Mouse (Mus musculus) MEL (cell line): ENCODE data around the gene Gm20481. TPM values are rescaled to one million over a fixed set of nuclear protein-coding genes. Genes with fewer than 3 reads are reported as not detected.
"Not testable (repeated sequence)": the region's sequence is repeated elsewhere in the genome, so short reads cannot be mapped to it uniquely, and the experiment has no call there.

Experiments used
- DNase-seq: peaks from one replicate; pipeline ENCODE4 v3.0.0; 2011; ENCODE audit warnings: low read depth, low spot score
- H3K27ac ChIP-seq: 2 replicates; pipeline ENCODE4 v1.5.1; 2012; ENCODE audit warnings: low read depth, mild to moderate bottlenecking, control low read depth, low read length, moderate library complexity; ENCODE audit not compliant: control insufficient read depth
- H3K27me3 ChIP-seq, 2 experiments: fragments of 150-350 bp in 1 of 2; sonication (generic) in 1 of 2; 2 replicates each; pipeline ENCODE4 v1.6.1; 2012; ENCODE audit warnings: low read length in 2 of 2, mild to moderate bottlenecking in 2 of 2, improper control_type of control experiment in 1 of 2, moderate library complexity in 1 of 2; ENCODE audit not compliant: insufficient read depth in 2 of 2, control insufficient read depth in 1 of 2
- H3K36me3 ChIP-seq, 2 experiments: 2 replicates each; pipeline ENCODE4 v1.6.1; 2012 to 2014; ENCODE audit warnings: low read length in 2 of 2, improper control_type of control experiment in 1 of 2, inconsistent platforms in 1 of 2, mild to moderate bottlenecking in 1 of 2; ENCODE audit not compliant: insufficient read depth in 2 of 2, control insufficient read depth in 1 of 2
- H3K4me1 ChIP-seq, 2 experiments: fragments of 150-350 bp in 1 of 2; sonication (generic) in 1 of 2; 2 replicates each; pipeline ENCODE4 v1.6.1; 2012; ENCODE audit warnings: low read length in 2 of 2, improper control_type of control experiment in 1 of 2, mild to moderate bottlenecking in 1 of 2; ENCODE audit not compliant: insufficient read depth in 2 of 2, control insufficient read depth in 1 of 2
- H3K4me3 ChIP-seq, 2 experiments: fragments of 150-350 bp in 1 of 2; sonication (generic) in 1 of 2; 2 replicates each; pipeline ENCODE4 v1.5.1; 2012; ENCODE audit warnings: low read depth in 2 of 2, low read length in 2 of 2, mild to moderate bottlenecking in 2 of 2, moderate library complexity in 2 of 2, control low read depth in 1 of 2, improper control_type of control experiment in 1 of 2; ENCODE audit not compliant: control insufficient read depth in 1 of 2, insufficient read depth in 1 of 2
- H3K79me2 ChIP-seq: 2 replicates; pipeline ENCODE4 v1.6.1; 2012; ENCODE audit warnings: mild to moderate bottlenecking, low read length, moderate library complexity; ENCODE audit not compliant: control insufficient read depth, poor library complexity, insufficient read depth
- H3K9ac ChIP-seq: 2 replicates; pipeline ENCODE4 v1.6.1; 2012; ENCODE audit warnings: low read depth, mild to moderate bottlenecking, control low read depth, low read length, moderate library complexity; ENCODE audit not compliant: control insufficient read depth, poor library complexity, severe bottlenecking
- H3K9me3 ChIP-seq: fragments of 150-350 bp; sonication (generic); replicated peaks from 2 replicates; pipeline ENCODE4 v1.6.1; 2012; ENCODE audit warnings: mild to moderate bottlenecking, low read length, improper control_type of control experiment, moderate library complexity; ENCODE audit not compliant: insufficient read depth
- KAT2A ChIP-seq: conservative IDR thresholded peaks from 2 replicates; pipeline ENCODE4 v1.6.1; 2012; ENCODE audit warnings: low read depth, low read length, improper control_type of control experiment, inconsistent platforms
- MAZ ChIP-seq: IDR thresholded peaks from 2 replicates; pipeline ENCODE4 v1.6.1; 2012; ENCODE audit warnings: low read depth, mild to moderate bottlenecking, inconsistent platforms, low read length, improper control_type of control experiment
- MYB ChIP-seq: IDR thresholded peaks from 2 replicates; pipeline ENCODE4 v1.6.1; 2011; ENCODE audit warnings: mild to moderate bottlenecking, low read depth, low read length, improper control_type of control experiment
- MYC ChIP-seq: IDR thresholded peaks from 2 replicates; pipeline ENCODE4 v1.6.1; 2011; ENCODE audit warnings: low read depth, mild to moderate bottlenecking, low read length, improper control_type of control experiment, moderate library complexity
- NRF1 ChIP-seq: IDR thresholded peaks from 2 replicates; pipeline ENCODE4 v1.6.1; 2014; ENCODE audit warnings: low read depth, mild to moderate bottlenecking, inconsistent platforms, low read length, improper control_type of control experiment, moderate library complexity; ENCODE audit not compliant: poor library complexity, insufficient read depth, severe bottlenecking
- POLR2AphosphoS2 ChIP-seq: IDR thresholded peaks from 2 replicates; pipeline ENCODE4 v1.6.1; 2011; ENCODE audit warnings: low read length, improper control_type of control experiment
- RCOR1 ChIP-seq: IDR thresholded peaks from 2 replicates; pipeline ENCODE4 v1.6.1; 2012; ENCODE audit warnings: low read depth, mild to moderate bottlenecking, inconsistent platforms, low read length, improper control_type of control experiment
- SIN3A ChIP-seq: IDR thresholded peaks from 2 replicates; pipeline ENCODE4 v1.6.1; 2012; ENCODE audit warnings: low read length, improper control_type of control experiment, inconsistent platforms
- TAL1 ChIP-seq: IDR thresholded peaks from 2 replicates; pipeline ENCODE4 v1.6.1; 2012; ENCODE audit warnings: mild to moderate bottlenecking, inconsistent platforms, low read length, moderate library complexity, mixed read lengths
- ZC3H11A ChIP-seq: IDR thresholded peaks from 2 replicates; pipeline ENCODE4 v1.6.1; 2012; ENCODE audit warnings: low read depth, mild to moderate bottlenecking, inconsistent platforms, low read length, improper control_type of control experiment
- polyA plus RNA-seq, 2 experiments: library from polyadenylated mRNA; stranded (reverse) in 1 of 2; unstranded in 1 of 2; fragments of >175 nt in 1 of 2; fragments of >200 nt in 1 of 2; gene quantifications; 2 replicates each; pipeline versions ENCODE4 v1.2.1 to v1.2.4; 2012; ENCODE audit warnings: low replicate concordance in 2 of 2, low read depth in 1 of 2; ENCODE audit not compliant: insufficient read length in 2 of 2, insufficient read depth in 1 of 2, missing spikeins in 1 of 2
- total RNA-seq: library from RNA; depleted of rRNA; stranded (reverse); fragments of 300-350 nt; gene quantifications from 2 replicates; pipeline ENCODE4 v1.2.3, GENCODE M21; 2012

Gm20481 gene
- total and polyA plus RNA-seq, 3 experiments, result not detected

GRCm38 (mm10) chr17:34958734-34959129 lies 11.0 kb upstream of the Gm20481 start:
- not testable (repeated sequence) for DNase-seq, H3K9ac ChIP-seq, H3K9me3 ChIP-seq, H3K36me3 ChIP-seq, H3K27me3 ChIP-seq, H3K27ac ChIP-seq, H3K4me3 ChIP-seq, H3K4me1 ChIP-seq, H3K79me2 ChIP-seq

- not testable (repeated sequence) for H3K4me3 ChIP-seq, H3K27me3 ChIP-seq, H3K36me3 ChIP-seq
Measured at GRCm38 (mm10) chr17:34959130-34959778, 10.5 kb upstream of the Gm20481 start, which contains the start of gene Hspa1b. Hspa1b (minus strand) TSS chr17:34959238.

GRCm38 (mm10) chr17:34959881-34960515 lies 9.7 kb upstream of the Gm20481 start:
- no peak overlapping the region for H3K9ac ChIP-seq
- TF ChIP-seq MYC, result no peak
- TF ChIP-seq MAZ, result no peak
- no peak for TF ChIP-seq MYB
- TF ChIP-seq ZC3H11A, result no peak
- no peak for TF ChIP-seq KAT2A
- no peak for TF ChIP-seq RCOR1
- TF ChIP-seq SIN3A, result no peak
- TF ChIP-seq TAL1, result no peak
- no peak for TF ChIP-seq POLR2AphosphoS2
- TF ChIP-seq NRF1, result no peak
- TF ChIP-seq, all 39 proteins: peak for 0
- Histone ChIP-seq H3K27me3 (no peaks in the 10 kb centered on the region), H3K9me3 (no peaks in the 10 kb centered on the region), H3K36me3 (no peaks in the 10 kb centered on the region), H3K4me1 (no peaks in the 10 kb centered on the region), H3K4me3 (no peak overlapping the region), H3K27ac (no peak overlapping the region), H3K79me2 (no peaks in the 10 kb centered on the region)
- DNase-seq, result no peak

More at GRCm38 (mm10) chr17:34959130-34959778, 10.5 kb upstream of the Gm20481 start, which contains the start of gene Hspa1b:
- not testable (repeated sequence) for DNase-seq, H3K9ac ChIP-seq, H3K9me3 ChIP-seq, H3K27ac ChIP-seq, H3K79me2 ChIP-seq, H3K4me1 ChIP-seq
